Mouse (Mus musculus) limb, embryonic 14.5 days (tissue): ENCODE measurements around the gene Slc22a1. TPM values are rescaled to one million over a fixed set of nuclear protein-coding genes. Genes with fewer than 3 reads are reported as not detected.

Source experiments
- ATAC-seq: fragments of 200-750 bp; cut with Nextera tagmentation; 2 replicates; pipeline ENCODE4 v1.8.0; 2017; ENCODE audit warnings: low read depth, moderate number of reproducible peaks, moderate TSS enrichment; ENCODE audit not compliant: low FRiP score
- DNase-seq: peaks from one replicate; pipeline ENCODE4 v3.0.0-alpha.2; 2015; ENCODE audit warnings: low spot score
- H3K27ac ChIP-seq: fragments of 300-500 bp; sonication (generic); replicated peaks from 2 replicates; pipeline ENCODE4 v1.5.1; 2014; ENCODE audit warnings: low read depth, mild to moderate bottlenecking, low read length, moderate library complexity, mixed read lengths
- H3K27me3 ChIP-seq: fragments of 300-500 bp; sonication (generic); 2 replicates; pipeline ENCODE4 v1.6.1; 2014; ENCODE audit warnings: low read length, mixed read lengths; ENCODE audit not compliant: control insufficient read depth, insufficient read depth
- H3K36me3 ChIP-seq: fragments of 300-500 bp; sonication (generic); 2 replicates; pipeline ENCODE4 v1.6.1; 2014; ENCODE audit warnings: mild to moderate bottlenecking, low read length, moderate library complexity, mixed read lengths; ENCODE audit not compliant: control insufficient read depth, insufficient read depth
- H3K4me1 ChIP-seq: fragments of 300-500 bp; sonication (generic); 2 replicates; pipeline ENCODE4 v1.6.1; 2014; ENCODE audit warnings: antibody characterized with exemption, low read length, mixed read lengths; ENCODE audit not compliant: control insufficient read depth, insufficient read depth
- H3K4me2 ChIP-seq: fragments of 300-500 bp; sonication (generic); replicated peaks from 2 replicates; pipeline ENCODE4 v1.6.1; 2014; ENCODE audit warnings: low read depth, mild to moderate bottlenecking, low read length, moderate library complexity; ENCODE audit not compliant: severe bottlenecking
- H3K4me3 ChIP-seq: fragments of 300-500 bp; sonication (generic); replicated peaks from 2 replicates; pipeline ENCODE4 v1.5.1; 2014; ENCODE audit warnings: low read length
- H3K9ac ChIP-seq: fragments of 300-500 bp; sonication (generic); 2 replicates; pipeline ENCODE4 v1.6.1; 2014; ENCODE audit warnings: mild to moderate bottlenecking, low read depth, low read length, moderate library complexity; ENCODE audit not compliant: severe bottlenecking
- H3K9me3 ChIP-seq: fragments of 300-500 bp; sonication (generic); 2 replicates; pipeline ENCODE4 v1.6.1; 2016; ENCODE audit warnings: low read length; ENCODE audit not compliant: control insufficient read depth
- POLR2A ChIP-seq: fragments of 200-500 bp; IDR thresholded peaks from 2 replicates; pipeline ENCODE4 v1.8.0; 2012; ENCODE audit warnings: inconsistent platforms, mild to moderate bottlenecking, moderate library complexity, borderline replicate concordance; ENCODE audit not compliant: insufficient read depth, insufficient read length; ENCODE audit errors: extremely low read depth
- WGBS: fragments of 180-500 bp; shearing (Covaris S2); extraction: QIAGEN DNeasy Blood & Tissue Kit; methylation state at CpG from one replicate; pipeline ENCODE4 v1.1.7; 2014; 5-methylcytosine and 5-hydroxymethylcytosine counted together
- polyA plus RNA-seq, 2 experiments: library from polyadenylated mRNA; depleted of rRNA in 1 of 2; stranded (reverse) in 1 of 2; unstranded in 1 of 2; fragments of >200 nt; fragmentation: Nextera tagmentation in 1 of 2; extraction: Ambion mirVana in 1 of 2; gene quantifications; 2 replicates each; pipeline versions ENCODE4 v1.2.1 to v1.2.3; 2012 to 2014

The Slc22a1 gene
- polyA plus RNA-seq, 2 experiments: 0.14 TPM; not detected in 1

- 25% methylated on average over 7 of the region's 7 CpGs for whole genome bisulfite sequencing
- Histone ChIP-seq H3K4me3 (no peak overlapping the region), H3K27ac (no peak overlapping the region), H3K4me2 (no peak overlapping the region), H3K36me3 (no peaks in the 10 kb centered on the region), H3K9me3 (no peaks in the 10 kb centered on the region), H3K9ac (no peak overlapping the region), H3K27me3 (no peaks in the 10 kb centered on the region), H3K4me1 (0 out of 2 replicates have a peak, but pooled peaks cover 3% of the 10 kb centered on the region)
- ATAC-seq: no peak
- DNase-seq: no peak
- TF ChIP-seq POLR2A: no peak
These were observed 43.6 kb downstream of the Slc22a1 start for GRCm38 (mm10) chr17:12631771-12632600.

- DNase-seq: no peak
- WGBS: 12% methylated on average over 6 of the region's 6 CpGs
These were observed 44.5 kb downstream of the Slc22a1 start for GRCm38 (mm10) chr17:12630976-12631730.

GRCm38 (mm10) chr17:12627983-12628382, 47.6 kb downstream of the Slc22a1 start:
- Histone ChIP-seq H3K4me2 (no peak overlapping the region), H3K9me3 (no peaks in the 10 kb centered on the region), H3K4me3 (no peak overlapping the region), H3K9ac (no peak overlapping the region), H3K27ac (no peak overlapping the region), H3K27me3 (no peaks in the 10 kb centered on the region), H3K4me1 (0 out of 2 replicates have a peak, but pooled peaks cover 3% of the 10 kb centered on the region), H3K36me3 (no peaks in the 10 kb centered on the region)
- ATAC-seq: no peak
- DNase-seq: no peak
- WGBS: 85% methylated on average over 4 of the region's 4 CpGs
- no peak for TF ChIP-seq POLR2A

More at GRCm38 (mm10) chr17:12630976-12631730, 44.5 kb downstream of the Slc22a1 start:
- no peak for ATAC-seq
- no peak overlapping the region for H3K9ac ChIP-seq
- TF ChIP-seq POLR2A: no peak
- no peaks in the 10 kb centered on the region for H3K36me3 ChIP-seq
- no peak overlapping the region for H3K4me3 ChIP-seq
- H3K4me1 ChIP-seq: 0 out of 2 replicates have a peak, but pooled peaks cover 3% of the 10 kb centered on the region
- no peak overlapping the region for H3K4me2 ChIP-seq
- H3K9me3 ChIP-seq: no peaks in the 10 kb centered on the region
- H3K27me3 ChIP-seq: no peaks in the 10 kb centered on the region
- no peak overlapping the region for H3K27ac ChIP-seq

- H3K4me2 ChIP-seq: no peak overlapping the region
- H3K27me3 ChIP-seq: no peaks in the 10 kb centered on the region
- no peak overlapping the region for H3K27ac ChIP-seq
- H3K9ac ChIP-seq: no peak overlapping the region
- H3K36me3 ChIP-seq: no peaks in the 10 kb centered on the region
- no peaks in the 10 kb centered on the region for H3K9me3 ChIP-seq
- WGBS: 68% methylated on average over 2 of the region's 2 CpGs
- TF ChIP-seq POLR2A: no peak
- ATAC-seq (no peak), DNase-seq (no peak)
- no peak overlapping the region for H3K4me3 ChIP-seq
- H3K4me1 ChIP-seq: no peaks in the 10 kb centered on the region
These were observed 56.0 kb downstream of the Slc22a1 start for GRCm38 (mm10) chr17:12619641-12620040.

GRCm38 (mm10) chr17:12615429-12615828, 60.2 kb downstream of the Slc22a1 start:
- no peak overlapping the region for H3K4me3 ChIP-seq
- H3K27ac ChIP-seq: no peak overlapping the region
- DNase-seq (no peak), ATAC-seq (no peak)
- H3K27me3 ChIP-seq: no peaks in the 10 kb centered on the region
- no peaks in the 10 kb centered on the region for H3K9me3 ChIP-seq
- H3K4me2 ChIP-seq: no peak overlapping the region
- H3K36me3 ChIP-seq: no peaks in the 10 kb centered on the region
- H3K9ac ChIP-seq: no peak overlapping the region
- no peak for TF ChIP-seq POLR2A
- H3K4me1 ChIP-seq: no peaks in the 10 kb centered on the region
- 45% methylated on average over 4 of the region's 4 CpGs for WGBS
